ENCODE assay signal across 8 mouse cellular contexts in the genomic region with DNA sequence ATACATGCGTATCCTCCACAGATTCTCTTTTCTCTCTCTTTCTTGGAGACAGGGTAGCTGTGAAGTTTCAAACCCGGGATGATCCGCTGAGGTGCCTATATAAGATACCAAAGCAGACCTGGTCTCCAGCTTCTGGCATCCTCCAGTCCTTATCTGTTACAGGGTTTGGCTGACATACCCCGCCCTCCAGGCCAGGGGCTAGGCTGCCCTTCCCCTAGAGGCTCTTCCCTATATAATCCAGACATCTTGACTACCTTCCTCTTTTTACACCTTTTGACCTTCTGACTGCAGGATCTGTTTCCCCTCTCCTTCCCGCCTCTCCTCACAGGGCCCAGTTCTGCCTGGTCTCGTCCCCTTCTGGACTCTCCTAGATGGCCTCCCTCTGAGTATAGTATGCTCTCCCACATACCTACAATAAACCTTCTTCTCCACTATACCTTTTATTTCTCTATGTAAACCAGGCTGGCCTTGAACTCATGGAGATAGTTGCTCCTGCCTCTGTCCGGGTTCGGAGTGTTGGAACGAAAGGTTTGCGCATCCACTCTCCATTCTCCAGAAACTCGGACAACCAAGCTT. TPM values are rescaled to one million over a fixed set of nuclear protein-coding genes. Genes with fewer than 3 reads are reported as not detected.
DNase-seq lines count a peak whose midpoint lies in the region; ATAC-seq and TF ChIP-seq lines count a peak whose summit lies in the region.

No protein-coding gene starts in this region.

- no peaks in the 10 kb centered on the region for H3K27me3 ChIP-seq in forebrain, embryonic 14.5 days (replicated peaks; ENCODE audit: control insufficient read depth, insufficient read depth, low read length)
- H3K27me3 ChIP-seq in liver, embryonic 12.5 days (replicated peaks): no peaks in the 10 kb centered on the region
- H3K27me3 ChIP-seq in spleen, adult 2 months (ENCODE audit: control insufficient read depth, insufficient read depth, low read length): no peaks in the 10 kb centered on the region

- peak overlapping the region; percentile 93 for H3K9ac ChIP-seq in forebrain, embryonic 14.5 days (ENCODE audit: low read length)
- peak overlapping the region; percentile 94 for H3K9ac ChIP-seq in liver, embryonic 12.5 days

- DNase-seq in cerebellum, adult 9-10 months: peak; percentile 43
- DNase-seq in cerebellum, adult 11-12 months: no peak
- no peak for DNase-seq in forebrain, embryonic 14.5 days (ENCODE audit: low spot score)
- DNase-seq in spleen, adult 2 months (ENCODE audit: low read depth in 1 of 2, low spot score in 2 of 2): no peak
- no peak for DNase-seq in MN1 (ENCODE audit: low spot score)
- no peak for DNase-seq in adrenal gland, adult 8-10 months

- 25% methylated on average over 11 of the region's 11 CpGs for WGBS in forebrain, embryonic 14.5 days
- WGBS in liver, embryonic 12.5 days (ENCODE audit: insufficient replicate concordance): 9% methylated on average over 11 of the region's 11 CpGs
- 25% methylated on average over 11 of the region's 11 CpGs for WGBS in spleen, adult 2 months

- no peak for TF ChIP-seq POLR2A in spleen, adult 2 months (IDR thresholded peaks at IDR 0.05; ENCODE audit: low read depth, low read length)

- H3K4me2 ChIP-seq in forebrain, embryonic 14.5 days (ENCODE audit: low read length): peak overlapping the region; percentile 64
- peak overlapping the region; percentile 87 for H3K4me2 ChIP-seq in liver, embryonic 12.5 days

- H3K4me3 ChIP-seq in forebrain, embryonic 14.5 days (ENCODE audit: low read depth, low read length): peak overlapping the region; percentile 94
- peak overlapping the region; percentile 90 for H3K4me3 ChIP-seq in liver, embryonic 12.5 days
- H3K4me3 ChIP-seq in spleen, adult 2 months (ENCODE audit: extremely low read depth, insufficient read depth, insufficient read length): peak overlapping the region; percentile 97

- H3K27ac ChIP-seq in forebrain, embryonic 14.5 days (ENCODE audit: low read depth, low read length): peak overlapping the region; percentile 75; the same call in 1 of the 2 replicates
- H3K27ac ChIP-seq in liver, embryonic 12.5 days: peak overlapping the region; percentile 96
- peak overlapping the region; percentile 86 for H3K27ac ChIP-seq in spleen, adult 2 months (ENCODE audit: insufficient read depth, low read length)

- ATAC-seq in CD4-positive, CD25-positive, alpha-beta regulatory T cell, adult 4 months: peak; percentile 36
- peak; percentile 24; the same call in 1 of the 2 replicates for ATAC-seq in forebrain, embryonic 14.5 days
- peak; percentile 85 for ATAC-seq in liver, embryonic 12.5 days

- TF ChIP-seq CTCF in spleen, adult 2 months (IDR thresholded peaks at IDR 0.05; ENCODE audit: extremely low read depth, insufficient read depth, insufficient read length, insufficient replicate concordance): no peak

- peaks cover 17% of the 10 kb centered on the region for H3K4me1 ChIP-seq in forebrain, embryonic 14.5 days (ENCODE audit: control insufficient read depth, insufficient read depth, low read length)
- peaks cover 51% of the 10 kb centered on the region for H3K4me1 ChIP-seq in liver, embryonic 12.5 days
- H3K4me1 ChIP-seq in spleen, adult 2 months (ENCODE audit: control insufficient read depth, insufficient read depth, insufficient read length): peaks cover 7% of the 10 kb centered on the region

- H3K36me3 ChIP-seq in forebrain, embryonic 14.5 days (ENCODE audit: control insufficient read depth, insufficient read depth, low read length): peaks cover 16% of the 10 kb centered on the region
- peaks cover 26% of the 10 kb centered on the region for H3K36me3 ChIP-seq in liver, embryonic 12.5 days
- peaks cover 5% of the 10 kb centered on the region for H3K36me3 ChIP-seq in spleen, adult 2 months (ENCODE audit: control insufficient read depth, insufficient read depth, low read length)

- H3K9me3 ChIP-seq in forebrain, embryonic 14.5 days (replicated peaks; ENCODE audit: control insufficient read depth, low read length): no peaks in the 10 kb centered on the region
- H3K9me3 ChIP-seq in liver, embryonic 12.5 days (replicated peaks): no peaks in the 10 kb centered on the region

RNA-seq across cellular contexts. Expression of gene Srsf9, which starts 0.6 kb away (rescaled TPM):
- polyA plus RNA-seq in CD4-positive, CD25-positive, alpha-beta regulatory T cell, adult 4 months (2017; shearing (Covaris generic)): 10 to 100 TPM; 13.9 to 26.3 TPM
- polyA plus RNA-seq in forebrain, embryonic 14.5 days (2014; fragmentation: Nextera tagmentation; extraction: Ambion mirVana): 165 and 169 TPM in 2 replicates
- polyA plus RNA-seq in liver, embryonic 12.5 days (2016; fragmentation: Nextera tagmentation; extraction: Ambion mirVana): 195 and 200 TPM in 2 replicates
- 57.8 and 102 TPM in 2 replicates for polyA plus RNA-seq in spleen, adult 2 months (2012; rRNA removed)
- total RNA-seq in adrenal gland, adult 8-10 months (2022): 10 to 100 TPM; 68.1 to 89.3 (median 75.9) TPM

RNA-seq across cellular contexts. Expression of gene Gatc, which starts 14.6 kb away (rescaled TPM):
- 10 to 100 TPM; 11.8 to 13.6 TPM for polyA plus RNA-seq in CD4-positive, CD25-positive, alpha-beta regulatory T cell, adult 4 months (2017; shearing (Covaris generic))
- 30.1 and 32.9 TPM in 2 replicates for polyA plus RNA-seq in forebrain, embryonic 14.5 days (2014; fragmentation: Nextera tagmentation; extraction: Ambion mirVana)
- polyA plus RNA-seq in liver, embryonic 12.5 days (2016; fragmentation: Nextera tagmentation; extraction: Ambion mirVana): 20.6 and 21.2 TPM in 2 replicates
- 4.9 and 5.8 TPM in 2 replicates for polyA plus RNA-seq in spleen, adult 2 months (2012; rRNA removed)
- total RNA-seq in adrenal gland, adult 8-10 months (2022): 10 to 100 TPM; 21.5 to 24.6 (median 23.1) TPM

RNA-seq across cellular contexts. Expression of gene Triap1, which starts 14.7 kb away (rescaled TPM):
- polyA plus RNA-seq in CD4-positive, CD25-positive, alpha-beta regulatory T cell, adult 4 months (2017; shearing (Covaris generic)): 10 to 100 TPM; 50.6 to 54.3 TPM
- 56.4 and 57.6 TPM in 2 replicates for polyA plus RNA-seq in forebrain, embryonic 14.5 days (2014; fragmentation: Nextera tagmentation; extraction: Ambion mirVana)
- polyA plus RNA-seq in liver, embryonic 12.5 days (2016; fragmentation: Nextera tagmentation; extraction: Ambion mirVana): 43.8 and 45.9 TPM in 2 replicates
- polyA plus RNA-seq in spleen, adult 2 months (2012; rRNA removed): 5.7 and 7.5 TPM in 2 replicates
- total RNA-seq in adrenal gland, adult 8-10 months (2022): 10 to 100 TPM; 37.4 to 58.7 (median 46.8) TPM

RNA-seq across cellular contexts. Expression of gene Cox6a1, which starts 22.4 kb away (rescaled TPM):
- 100 to 1,000 TPM; 486 to 529 TPM for polyA plus RNA-seq in CD4-positive, CD25-positive, alpha-beta regulatory T cell, adult 4 months (2017; shearing (Covaris generic))
- polyA plus RNA-seq in forebrain, embryonic 14.5 days (2014; fragmentation: Nextera tagmentation; extraction: Ambion mirVana): 1,083 and 1,200 TPM in 2 replicates
- 783 and 814 TPM in 2 replicates for polyA plus RNA-seq in liver, embryonic 12.5 days (2016; fragmentation: Nextera tagmentation; extraction: Ambion mirVana)
- polyA plus RNA-seq in spleen, adult 2 months (2012; rRNA removed): 777 and 1,352 TPM in 2 replicates
- total RNA-seq in adrenal gland, adult 8-10 months (2022): 1,000 to 10,000 TPM in 2 of 4 experiments, 100 to 1,000 TPM in 2; 703 to 1,239 (median 893) TPM

RNA-seq across cellular contexts. Expression of gene Dynll1, which starts 25.5 kb away (rescaled TPM):
- 100 to 1,000 TPM; 272 to 484 TPM for polyA plus RNA-seq in CD4-positive, CD25-positive, alpha-beta regulatory T cell, adult 4 months (2017; shearing (Covaris generic))
- polyA plus RNA-seq in forebrain, embryonic 14.5 days (2014; fragmentation: Nextera tagmentation; extraction: Ambion mirVana): 1,615 and 1,740 TPM in 2 replicates
- 825 and 857 TPM in 2 replicates for polyA plus RNA-seq in liver, embryonic 12.5 days (2016; fragmentation: Nextera tagmentation; extraction: Ambion mirVana)
- polyA plus RNA-seq in spleen, adult 2 months (2012; rRNA removed): 135 and 214 TPM in 2 replicates
- 100 to 1,000 TPM; 140 to 233 (median 156) TPM for total RNA-seq in adrenal gland, adult 8-10 months (2022)

Comparison
In these comparisons a context has a peak if more than half of its experiments do, and no peak if none do; other contexts are left out.
1. ATAC-seq: peak in every context shown above with its lines; median percentile 85 in liver, embryonic 12.5 days; 36 in CD4-positive, CD25-positive, alpha-beta regulatory T cell, adult 4 months; 24 in forebrain, embryonic 14.5 days.